Mouse (Mus musculus) lung, postnatal 10 days (tissue): ENCODE data around the gene Txndc9.

Experiments used
- DNase-seq: peaks from one replicate; pipeline ENCODE4 v3.0.0; 2021

Gene Txndc9

GRCm38 (mm10) chr1:37968746-37969145 is 28.9 kb downstream of the Txndc9 start:
- DNase-seq, result no peak

- peak; percentile 39 for DNase-seq
Observed at GRCm38 (mm10) chr1:37965571-37965970, 32.1 kb downstream of the Txndc9 start.

DNA sequence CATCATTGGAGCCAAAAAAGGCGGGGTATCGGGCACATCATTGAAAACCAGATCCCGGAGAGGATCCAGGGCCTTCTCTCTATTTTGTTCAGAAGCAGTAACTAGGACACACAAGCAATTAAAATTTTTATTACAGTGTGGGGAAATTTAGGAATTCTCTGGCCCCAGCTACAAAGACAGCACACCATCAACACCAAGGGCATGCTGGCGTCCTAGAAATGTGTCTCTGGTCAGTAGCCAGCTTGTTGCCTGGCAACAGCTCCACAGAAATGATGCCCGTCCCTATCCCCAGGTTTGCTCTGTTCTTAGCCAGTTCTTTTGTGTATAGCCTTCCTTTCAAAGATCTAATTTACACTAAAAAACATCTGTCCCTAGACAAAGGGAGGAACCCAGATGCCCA is 38.2 kb downstream of the Txndc9 start:
- peak; percentile 79 for DNase-seq

GRCm38 (mm10) chr1:37958516-37958915 is 39.2 kb downstream of the Txndc9 start:
- DNase-seq, result no peak

GRCm38 (mm10) chr1:37957659-37958058 is 40.0 kb downstream of the Txndc9 start, which contains the start of gene Lyg1:
TSS of gene Lyg1 (minus strand) at chr1:37957759.
- no peak for DNase-seq

- DNase-seq, result peak; percentile 80
Observed at GRCm38 (mm10) chr1:37956690-37957431, 40.8 kb downstream of the Txndc9 start.

- DNase-seq, result no peak
Observed at GRCm38 (mm10) chr1:37955251-37955650, 42.4 kb downstream of the Txndc9 start.

DNA sequence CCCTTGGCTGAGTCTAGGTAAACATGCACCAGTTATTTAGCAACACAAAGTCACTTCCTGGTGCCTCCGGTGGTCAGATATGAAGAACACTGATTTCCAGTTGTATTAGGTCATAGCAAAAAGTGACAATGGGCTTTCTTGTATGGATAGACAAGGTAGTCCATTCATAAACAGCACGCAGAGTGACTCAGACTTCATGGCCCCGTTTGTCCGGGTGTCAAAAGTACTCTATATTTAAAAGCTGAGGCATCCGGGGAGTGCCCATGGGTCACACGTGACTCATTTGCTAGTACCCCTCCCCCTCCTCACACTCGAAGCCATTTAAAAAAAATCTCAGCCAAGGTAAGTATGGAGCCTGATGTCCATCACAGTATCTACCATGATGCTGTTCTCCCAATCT is 42.9 kb downstream of the Txndc9 start:
- no peak for DNase-seq

GRCm38 (mm10) chr1:37948906-37949305 is 48.8 kb downstream of the Txndc9 start:
- DNase-seq, result no peak
